Mouse (Mus musculus) heart, adult 2 months (tissue): ENCODE results near the gene Bptf.

Experiments
- CTCF ChIP-seq: fragments of 200-600 bp; IDR thresholded peaks from 2 replicates; pipeline ENCODE4 v1.8.1; 2022; ENCODE audit warnings: antibody characterized with exemption, mild to moderate bottlenecking, moderate library complexity
- EP300 ChIP-seq: fragments of 200-500 bp; IDR thresholded peaks from 2 replicates; pipeline ENCODE4 v1.6.1; 2011; ENCODE audit warnings: low read depth, low read length, control low read depth; ENCODE audit not compliant: insufficient read depth
- POLR2A ChIP-seq: fragments of 200-500 bp; IDR thresholded peaks from 2 replicates; pipeline ENCODE4 v1.6.1; 2011; ENCODE audit warnings: mild to moderate bottlenecking, low read depth, low read length, control low read depth; ENCODE audit not compliant: insufficient read depth

DNA sequence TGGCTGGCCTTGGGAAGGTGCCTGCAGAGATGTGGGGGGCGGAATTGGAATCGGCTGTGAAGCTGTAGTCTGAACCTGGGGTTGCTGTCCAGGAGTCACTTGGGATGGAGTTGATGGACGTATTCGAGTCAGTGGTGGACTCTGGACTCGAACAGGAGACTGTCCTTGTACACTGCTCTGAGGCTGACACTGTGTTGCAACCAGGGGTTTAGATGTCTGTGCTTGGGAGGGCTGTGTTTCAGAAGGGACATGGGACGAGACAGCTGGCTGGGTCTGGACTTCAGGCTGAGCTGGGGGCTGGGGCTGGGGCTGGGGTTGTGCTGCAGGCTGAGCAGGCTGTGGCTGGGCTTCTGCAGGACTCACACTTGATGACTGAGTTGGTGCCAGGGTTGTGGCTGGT is 77.1 kb downstream of the Bptf start:
- no peak for TF ChIP-seq POLR2A
- TF ChIP-seq CTCF, result no peak
- TF ChIP-seq EP300, result no peak
